Mouse (Mus musculus): ENCODE results near the gene Cd8b1. TPM values are rescaled to one million over a fixed set of nuclear protein-coding genes. Genes with fewer than 3 reads are reported as not detected.

Cd8b1 gene
- polyA plus RNA-seq, 1 experiment from 2014 or later: not detected

GRCm38 (mm10) chr6:71357493-71357892, 34.9 kb downstream of the Cd8b1 start:
- Histone ChIP-seq H3K4me3 (replicated peaks; ENCODE audit: low read depth, low read length) (no peak overlapping the region), H3K36me3 (ENCODE audit: control insufficient read depth, insufficient read depth, low read length) (no peaks in the 10 kb centered on the region), H3K27me3 (ENCODE audit: control insufficient read depth, insufficient read depth, low read length) (no peaks in the 10 kb centered on the region), H3K4me2 (ENCODE audit: low read length) (no peak overlapping the region), H3K9ac (replicated peaks; ENCODE audit: low read length) (no peak overlapping the region), H3K27ac (replicated peaks; ENCODE audit: low read depth, low read length) (no peak overlapping the region), H3K4me1 (ENCODE audit: control insufficient read depth, insufficient read depth, low read length) (no peaks in the 10 kb centered on the region), H3K9me3 (ENCODE audit: control insufficient read depth, low read length) (no peaks in the 10 kb centered on the region)
- ATAC-seq (ENCODE audit: low FRiP score, low TSS enrichment) (no peak), DNase-seq (no peak)
- WGBS: 92% methylated on average over 7 of the region's 7 CpGs

GRCm38 (mm10) chr6:71360221-71360620, 37.6 kb downstream of the Cd8b1 start:
- Histone ChIP-seq H3K36me3 (ENCODE audit: control insufficient read depth, insufficient read depth, low read length) (no peaks in the 10 kb centered on the region), H3K27me3 (ENCODE audit: control insufficient read depth, insufficient read depth, low read length) (no peaks in the 10 kb centered on the region), H3K4me2 (ENCODE audit: low read length) (no peak overlapping the region), H3K9ac (replicated peaks; ENCODE audit: low read length) (no peak overlapping the region), H3K27ac (replicated peaks; ENCODE audit: low read depth, low read length) (no peak overlapping the region), H3K9me3 (ENCODE audit: control insufficient read depth, low read length) (no peaks in the 10 kb centered on the region), H3K4me3 (replicated peaks; ENCODE audit: low read depth, low read length) (no peak overlapping the region), H3K4me1 (ENCODE audit: control insufficient read depth, insufficient read depth, low read length) (no peaks in the 10 kb centered on the region)
- ATAC-seq (ENCODE audit: low FRiP score, low TSS enrichment): no peak
- no peak for DNase-seq
- WGBS: 81% methylated on average over 4 of the region's 4 CpGs

GRCm38 (mm10) chr6:71360751-71361150, 38.2 kb downstream of the Cd8b1 start:
- H3K4me2 ChIP-seq (ENCODE audit: low read length): no peak overlapping the region
- ATAC-seq (ENCODE audit: low FRiP score, low TSS enrichment): no peak

GRCm38 (mm10) chr6:71361156-71361670, 38.6 kb downstream of the Cd8b1 start:
- Histone ChIP-seq H3K4me3 (replicated peaks; ENCODE audit: low read depth, low read length) (no peak overlapping the region), H3K9me3 (ENCODE audit: control insufficient read depth, low read length) (no peaks in the 10 kb centered on the region), H3K27me3 (ENCODE audit: control insufficient read depth, insufficient read depth, low read length) (no peaks in the 10 kb centered on the region), H3K9ac (replicated peaks; ENCODE audit: low read length) (no peak overlapping the region), H3K27ac (replicated peaks; ENCODE audit: low read depth, low read length) (no peak overlapping the region), H3K36me3 (ENCODE audit: control insufficient read depth, insufficient read depth, low read length) (no peaks in the 10 kb centered on the region), H3K4me2 (ENCODE audit: low read length) (no peak overlapping the region), H3K4me1 (ENCODE audit: control insufficient read depth, insufficient read depth, low read length) (no peaks in the 10 kb centered on the region)
- no peak for ATAC-seq (ENCODE audit: low FRiP score, low TSS enrichment)
- 89% methylated on average over 10 of the region's 10 CpGs for WGBS
- no peak for DNase-seq

More at GRCm38 (mm10) chr6:71360751-71361150, 38.2 kb downstream of the Cd8b1 start:
- Histone ChIP-seq H3K9me3 (ENCODE audit: control insufficient read depth, low read length) (no peaks in the 10 kb centered on the region), H3K4me3 (replicated peaks; ENCODE audit: low read depth, low read length) (no peak overlapping the region), H3K4me1 (ENCODE audit: control insufficient read depth, insufficient read depth, low read length) (no peaks in the 10 kb centered on the region), H3K27me3 (ENCODE audit: control insufficient read depth, insufficient read depth, low read length) (no peaks in the 10 kb centered on the region), H3K36me3 (ENCODE audit: control insufficient read depth, insufficient read depth, low read length) (no peaks in the 10 kb centered on the region), H3K27ac (replicated peaks; ENCODE audit: low read depth, low read length) (no peak overlapping the region), H3K9ac (replicated peaks; ENCODE audit: low read length) (no peak overlapping the region)
- DNase-seq: no peak
- WGBS: 66% methylated on average over 5 of the region's 5 CpGs

- Histone ChIP-seq H3K27ac (replicated peaks; ENCODE audit: low read depth, low read length) (no peak overlapping the region), H3K4me2 (ENCODE audit: low read length) (no peak overlapping the region), H3K27me3 (ENCODE audit: control insufficient read depth, insufficient read depth, low read length) (no peaks in the 10 kb centered on the region), H3K4me1 (ENCODE audit: control insufficient read depth, insufficient read depth, low read length) (no peaks in the 10 kb centered on the region), H3K36me3 (ENCODE audit: control insufficient read depth, insufficient read depth, low read length) (no peaks in the 10 kb centered on the region), H3K9me3 (ENCODE audit: control insufficient read depth, low read length) (no peaks in the 10 kb centered on the region), H3K4me3 (replicated peaks; ENCODE audit: low read depth, low read length) (no peak overlapping the region), H3K9ac (replicated peaks; ENCODE audit: low read length) (no peak overlapping the region)
- no peak for ATAC-seq (ENCODE audit: low FRiP score, low TSS enrichment)
- 62% methylated on average over 2 of the region's 2 CpGs for WGBS
- DNase-seq: no peak
Measured at GRCm38 (mm10) chr6:71363995-71364394, 41.4 kb downstream of the Cd8b1 start.

- H3K9me3 ChIP-seq (ENCODE audit: control insufficient read depth, low read length): no peaks in the 10 kb centered on the region
- H3K4me2 ChIP-seq (ENCODE audit: low read length): no peak overlapping the region
- no peak overlapping the region for H3K27ac ChIP-seq (replicated peaks; ENCODE audit: low read depth, low read length)
- H3K36me3 ChIP-seq (ENCODE audit: control insufficient read depth, insufficient read depth, low read length): no peaks in the 10 kb centered on the region
- H3K4me3 ChIP-seq (replicated peaks; ENCODE audit: low read depth, low read length): no peak overlapping the region
- ATAC-seq (ENCODE audit: low FRiP score, low TSS enrichment) (no peak), DNase-seq (no peak)
- H3K4me1 ChIP-seq (ENCODE audit: control insufficient read depth, insufficient read depth, low read length): no peaks in the 10 kb centered on the region
- H3K27me3 ChIP-seq (ENCODE audit: control insufficient read depth, insufficient read depth, low read length): no peaks in the 10 kb centered on the region
- WGBS: 95% methylated on average over 6 of the region's 6 CpGs
- H3K9ac ChIP-seq (replicated peaks; ENCODE audit: low read length): no peak overlapping the region
Measured at GRCm38 (mm10) chr6:71369416-71369815, 46.8 kb downstream of the Cd8b1 start.

GRCm38 (mm10) chr6:71371085-71371605, 48.6 kb downstream of the Cd8b1 start:
- whole genome bisulfite sequencing: 89% methylated on average over 5 of the region's 5 CpGs
- no peak overlapping the region for H3K27ac ChIP-seq (replicated peaks; ENCODE audit: low read depth, low read length)
- no peak overlapping the region for H3K4me2 ChIP-seq (ENCODE audit: low read length)
- no peak for ATAC-seq (ENCODE audit: low FRiP score, low TSS enrichment)
- H3K27me3 ChIP-seq (ENCODE audit: control insufficient read depth, insufficient read depth, low read length): no peaks in the 10 kb centered on the region
- no peak overlapping the region for H3K9ac ChIP-seq (replicated peaks; ENCODE audit: low read length)
- H3K36me3 ChIP-seq (ENCODE audit: control insufficient read depth, insufficient read depth, low read length): no peaks in the 10 kb centered on the region
- no peaks in the 10 kb centered on the region for H3K4me1 ChIP-seq (ENCODE audit: control insufficient read depth, insufficient read depth, low read length)
- H3K9me3 ChIP-seq (ENCODE audit: control insufficient read depth, low read length): no peaks in the 10 kb centered on the region
- DNase-seq: no peak
- H3K4me3 ChIP-seq (replicated peaks; ENCODE audit: low read depth, low read length): no peak overlapping the region

- DNase-seq (no peak), ATAC-seq (ENCODE audit: low FRiP score, low TSS enrichment) (no peak)
- no peaks in the 10 kb centered on the region for H3K9me3 ChIP-seq (ENCODE audit: control insufficient read depth, low read length)
- no peak overlapping the region for H3K9ac ChIP-seq (replicated peaks; ENCODE audit: low read length)
- H3K4me2 ChIP-seq (ENCODE audit: low read length): no peak overlapping the region
- 89% methylated on average over 5 of the region's 5 CpGs for WGBS
- H3K4me3 ChIP-seq (replicated peaks; ENCODE audit: low read depth, low read length): no peak overlapping the region
- no peaks in the 10 kb centered on the region for H3K4me1 ChIP-seq (ENCODE audit: control insufficient read depth, insufficient read depth, low read length)
- H3K36me3 ChIP-seq (ENCODE audit: control insufficient read depth, insufficient read depth, low read length): no peaks in the 10 kb centered on the region
- H3K27me3 ChIP-seq (ENCODE audit: control insufficient read depth, insufficient read depth, low read length): no peaks in the 10 kb centered on the region
- H3K27ac ChIP-seq (replicated peaks; ENCODE audit: low read depth, low read length): no peak overlapping the region
Measured at GRCm38 (mm10) chr6:71372041-71372720, 49.6 kb downstream of the Cd8b1 start.

GRCm38 (mm10) chr6:71373249-71373775, 50.7 kb downstream of the Cd8b1 start, which contains the start of gene Cd8a:
TSS of gene Cd8a (plus strand) at chr6:71373427.
- no peak within 1 kb of the TSS for H3K4me3 ChIP-seq (replicated peaks; ENCODE audit: low read depth, low read length)
- H3K9ac ChIP-seq (replicated peaks; ENCODE audit: low read length): no peak within 1 kb of the TSS
- no peak within 1 kb of the TSS for H3K4me2 ChIP-seq (ENCODE audit: low read length)
- H3K27me3 ChIP-seq (ENCODE audit: control insufficient read depth, insufficient read depth, low read length): no peaks in the 10 kb centered on the region
- no peak within 1 kb of the TSS for H3K27ac ChIP-seq (replicated peaks; ENCODE audit: low read depth, low read length)
- H3K4me1 ChIP-seq (ENCODE audit: control insufficient read depth, insufficient read depth, low read length): no peaks in the 10 kb centered on the region
- DNase-seq (no peak), ATAC-seq (ENCODE audit: low FRiP score, low TSS enrichment) (no peak)
- no peaks in the 10 kb centered on the region for H3K9me3 ChIP-seq (ENCODE audit: control insufficient read depth, low read length)
- H3K36me3 ChIP-seq (ENCODE audit: control insufficient read depth, insufficient read depth, low read length): no peaks in the 10 kb centered on the region
- WGBS: 86% methylated on average over 14 of the region's 14 CpGs

Data from midbrain, embryonic 14.5 days (tissue).